Mouse (Mus musculus): ENCODE measurements around the gene Aox4.

Aox4 gene

DNA sequence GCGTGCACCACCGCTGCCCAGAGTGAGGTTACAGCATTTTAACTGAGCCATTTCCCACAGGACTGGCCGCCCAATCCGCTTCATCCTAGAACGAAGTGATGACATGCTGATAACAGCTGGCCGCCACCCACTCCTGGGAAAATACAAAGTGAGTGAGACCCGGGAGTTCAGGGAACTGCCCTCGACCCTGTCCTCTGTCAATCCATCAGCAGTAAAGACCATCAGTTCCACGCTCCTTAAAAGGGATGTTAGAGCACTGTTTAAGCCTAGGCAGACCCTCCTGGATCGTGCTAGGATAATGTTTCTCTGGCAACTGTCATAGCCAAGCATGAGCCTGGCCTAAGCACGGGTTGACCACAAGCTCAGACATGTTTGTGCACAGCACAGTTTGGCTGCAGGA, 43.3 kb downstream of the Aox4 start:
- DNase-seq = no peak

DNA sequence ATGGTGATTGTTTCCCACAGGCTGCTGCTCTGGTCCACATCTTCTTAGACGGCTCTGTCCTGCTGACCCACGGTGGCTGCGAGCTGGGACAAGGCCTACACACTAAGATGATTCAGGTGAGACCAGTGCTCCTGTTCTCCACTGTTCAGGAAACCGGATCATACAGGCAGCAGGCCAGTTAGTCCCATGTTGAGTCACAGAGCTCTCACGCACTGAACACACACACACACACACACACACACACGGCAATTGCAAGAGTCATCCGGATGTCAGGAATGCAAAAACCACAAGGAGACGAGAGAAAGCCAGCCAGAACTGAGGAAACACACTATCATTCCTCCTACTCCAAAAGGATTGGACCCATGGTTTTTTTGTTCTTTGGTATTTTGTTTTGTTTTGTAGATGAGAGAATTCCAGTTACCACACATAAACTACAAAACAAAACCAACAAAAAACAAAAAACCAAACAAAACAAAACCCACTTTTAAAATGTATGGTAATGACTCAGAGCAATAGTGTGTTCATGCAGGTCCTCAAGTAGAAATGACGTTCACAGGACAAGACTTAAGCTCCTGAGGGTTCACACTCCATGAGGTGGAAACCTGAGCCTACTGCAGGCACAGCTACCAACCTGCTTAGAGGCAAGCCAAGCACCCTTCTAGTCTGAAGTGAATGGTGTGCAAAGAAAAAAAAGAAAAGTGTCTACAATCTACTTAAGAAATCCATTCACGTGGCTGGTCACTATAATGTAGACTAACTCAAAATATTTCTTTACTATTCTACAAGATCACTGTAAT, 47.2 kb downstream of the Aox4 start:
- DNase-seq = no peak

DNA sequence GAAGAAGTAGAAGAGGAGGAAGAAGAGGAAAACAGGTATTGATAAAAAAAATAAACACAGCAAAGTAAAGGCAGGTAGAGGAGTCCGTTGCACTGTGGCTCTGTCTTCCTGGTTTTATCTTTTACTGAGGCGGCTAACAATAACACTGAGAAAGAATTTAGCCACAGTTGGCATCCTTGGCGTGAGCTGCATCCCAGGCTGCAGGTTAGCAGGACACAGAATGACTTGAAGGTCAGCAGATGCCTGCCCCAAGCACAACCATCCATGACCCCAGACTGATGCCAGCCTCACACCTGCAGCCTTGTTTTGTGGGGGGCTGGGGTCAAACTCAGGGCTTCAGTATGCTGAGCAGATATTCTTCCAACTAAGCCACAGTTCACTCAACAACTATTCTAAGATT, 50.1 kb downstream of the Aox4 start:
- no peak for DNase-seq

- DNase-seq = no peak
Observed at GRCm38 (mm10) chr1:58268231-58268630, 58.0 kb downstream of the Aox4 start.

DNA sequence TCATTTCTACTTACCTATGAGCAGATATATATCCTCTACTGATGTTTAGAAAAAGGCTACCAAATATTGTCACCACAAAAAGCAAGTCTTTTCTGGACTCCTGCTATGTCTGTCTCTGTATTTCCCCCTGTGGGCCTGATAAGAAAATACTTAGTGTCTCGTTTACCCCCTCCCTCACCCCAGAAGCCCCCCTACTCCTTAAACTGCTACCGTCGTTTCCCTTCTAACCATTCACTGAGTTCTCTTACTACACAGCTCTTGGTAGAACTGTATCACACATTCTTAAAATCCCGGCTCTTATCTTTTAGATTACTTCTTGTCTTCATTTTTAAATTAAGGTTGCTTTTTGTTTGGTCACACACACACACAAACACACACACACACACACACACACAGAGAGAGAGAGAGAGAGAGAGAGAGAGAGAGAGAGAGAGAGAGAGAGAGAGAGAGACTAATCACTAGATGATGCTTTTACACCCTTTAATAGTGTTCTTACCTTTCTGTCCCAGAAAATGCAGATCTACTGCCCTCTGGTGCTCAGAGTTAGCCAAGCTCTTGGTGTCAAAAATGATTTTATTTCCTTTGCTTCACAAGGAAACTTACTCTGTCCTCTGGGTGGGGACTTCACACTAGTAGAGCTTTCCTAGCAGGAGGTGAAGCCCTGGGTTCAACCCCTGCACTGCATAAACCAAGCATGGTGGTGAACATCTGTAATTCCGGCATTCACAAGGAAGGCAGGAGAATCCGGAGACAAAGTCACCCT, 60.8 kb downstream of the Aox4 start:
- peak; percentile 73 to 79 for DNase-seq

DNA sequence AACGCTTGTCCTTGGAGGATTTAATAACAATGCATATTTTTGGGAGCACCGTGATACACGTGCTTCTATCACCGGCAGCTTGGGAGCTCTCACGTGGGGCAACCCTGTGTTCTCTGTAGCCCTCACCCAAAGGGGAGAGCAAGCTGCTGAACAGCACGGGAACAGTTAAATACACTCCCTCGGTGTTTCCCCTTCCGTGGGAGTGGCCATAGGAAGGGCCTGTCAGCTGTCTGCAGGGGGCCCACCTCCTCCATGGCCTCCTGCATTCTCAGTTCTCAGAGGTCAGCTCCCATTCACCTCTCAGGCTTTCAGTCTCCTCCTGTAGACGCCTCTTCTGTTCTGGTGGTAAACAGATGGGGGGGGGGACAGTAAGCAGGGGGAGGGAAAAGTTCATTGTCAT, 65.7 kb downstream of the Aox4 start:
- DNase-seq = no peak

GRCm38 (mm10) chr1:58278026-58278425, 67.8 kb downstream of the Aox4 start, which contains the start of gene Aox2:
TSS of gene Aox2 (plus strand) at chr1:58278326.
- no peak for DNase-seq

GRCm38 (mm10) chr1:58278513-58278912, 68.3 kb downstream of the Aox4 start:
- DNase-seq = no peak

DNA sequence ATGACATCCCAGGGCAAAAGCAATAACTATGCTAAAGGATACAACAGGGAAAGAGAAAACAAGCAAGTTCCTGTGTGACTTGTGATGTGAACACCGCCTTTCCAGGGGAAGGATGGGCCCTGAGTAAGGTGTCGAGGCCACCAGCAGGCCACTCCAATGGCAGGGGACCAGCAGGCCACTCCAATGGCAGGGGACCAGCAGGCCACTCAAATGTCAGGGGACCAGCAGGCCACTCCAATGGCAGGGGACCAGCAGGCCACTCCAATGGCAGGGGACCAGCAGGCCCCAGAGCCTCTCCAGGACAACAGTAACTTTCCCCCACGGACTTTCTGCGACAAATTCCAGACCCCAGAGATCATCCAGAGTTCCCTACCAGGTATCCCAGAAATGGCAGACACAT, 70.2 kb downstream of the Aox4 start:
- DNase-seq = no peak

DNA sequence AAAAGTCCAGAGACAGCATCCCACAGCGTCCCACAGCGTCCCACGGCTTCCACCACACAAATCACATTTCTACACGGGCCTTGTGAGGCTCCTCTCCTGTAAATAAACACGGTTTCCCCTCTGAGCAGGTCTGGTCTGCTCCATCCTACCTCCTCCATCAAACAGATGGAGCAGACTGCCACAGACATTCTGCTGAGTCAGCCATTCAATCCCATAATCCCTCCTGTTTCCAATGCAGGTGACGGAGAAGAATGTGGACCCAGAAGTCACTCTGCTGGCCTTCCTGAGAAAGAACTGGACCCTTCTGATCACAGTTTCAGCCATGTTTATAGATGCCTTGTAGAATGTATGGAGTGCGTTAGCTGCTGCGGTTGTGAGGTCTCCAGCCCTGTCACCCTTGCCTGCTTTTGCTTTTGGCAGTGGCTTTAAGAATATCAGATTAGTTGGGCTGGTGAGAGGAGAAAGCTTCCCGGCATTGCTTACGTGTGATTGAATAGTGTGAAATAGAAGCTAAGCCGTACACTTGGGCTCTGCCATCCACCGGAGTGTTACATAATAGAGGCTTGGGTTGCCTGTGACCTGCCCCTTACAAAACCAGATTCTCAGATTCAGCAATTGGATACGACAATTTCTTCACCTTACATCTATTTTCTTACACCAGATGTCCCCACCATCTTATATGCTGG, 70.9 kb downstream of the Aox4 start:
- DNase-seq = no peak

DNA sequence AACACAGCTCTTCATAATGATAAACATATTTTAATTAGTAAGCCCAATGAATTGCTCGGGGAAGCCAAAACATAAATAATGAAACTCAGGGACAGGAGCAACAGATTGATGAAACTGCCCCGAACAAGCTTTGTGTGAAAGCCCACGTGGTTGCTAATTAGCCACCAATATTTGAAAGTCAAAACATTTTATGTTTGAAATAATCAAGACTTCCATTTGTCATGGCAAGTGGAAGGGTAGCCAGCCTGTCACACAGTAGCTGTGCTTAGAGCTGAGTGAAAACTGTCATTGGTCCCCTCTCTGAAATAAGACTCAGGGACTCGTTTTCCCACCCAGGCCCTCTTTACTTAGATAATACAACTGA, 71.4 kb downstream of the Aox4 start:
- no peak for DNase-seq

DNA sequence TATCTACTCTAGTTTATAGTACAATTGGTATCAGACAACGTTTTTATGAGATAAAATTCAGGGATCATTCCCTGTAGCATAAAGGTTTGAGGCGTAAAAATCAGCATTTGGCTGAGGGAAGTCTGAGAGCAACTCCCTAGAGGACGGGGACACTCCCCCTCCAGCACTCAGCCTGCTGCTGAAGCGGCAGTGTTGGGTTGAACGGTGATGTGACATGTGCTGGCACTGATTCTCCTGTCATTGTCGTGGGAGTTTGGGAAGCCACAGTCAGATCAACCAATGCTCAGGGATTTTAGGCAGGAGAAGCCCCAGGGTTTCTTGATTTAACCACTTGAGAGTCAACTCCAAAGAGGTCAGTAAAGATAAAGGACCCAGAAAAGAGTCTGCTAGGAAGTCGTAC, 74.3 kb downstream of the Aox4 start:
- no peak for DNase-seq

GRCm38 (mm10) chr1:58288091-58288490, 77.9 kb downstream of the Aox4 start:
- no peak for DNase-seq

DNA sequence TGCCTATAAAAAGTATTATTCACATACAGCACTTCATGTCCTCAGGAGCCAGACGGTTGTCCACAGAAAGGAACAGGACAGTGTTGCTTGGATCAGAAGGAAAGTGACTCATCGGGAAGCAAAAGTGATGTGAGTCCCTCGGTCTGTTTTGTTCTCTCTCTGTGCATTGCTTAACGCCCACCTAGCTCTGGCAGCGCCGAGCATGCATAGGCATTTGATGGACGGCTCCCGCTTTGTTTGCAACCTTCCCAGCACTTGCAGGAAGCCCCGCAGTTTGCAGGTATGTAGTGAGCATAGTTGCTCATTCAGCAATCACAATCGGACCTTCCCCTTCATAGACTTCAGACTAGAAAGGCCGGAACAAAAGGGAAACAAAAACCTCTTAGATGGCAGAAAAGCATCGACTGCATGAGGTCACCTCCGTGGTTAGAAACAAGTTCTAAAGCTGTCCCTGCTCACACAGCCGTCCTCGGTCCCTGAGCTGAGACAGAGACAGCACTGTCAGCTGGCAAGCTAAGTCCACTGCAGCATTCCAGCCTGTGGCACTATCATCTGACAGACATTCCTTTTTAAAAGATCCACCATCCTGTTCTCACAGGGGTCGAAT, 79.8 kb downstream of the Aox4 start:
- DNase-seq = no peak

- peak; percentile 31 to 39 for DNase-seq
Observed at GRCm38 (mm10) chr1:58291394-58292300, 81.5 kb downstream of the Aox4 start.

DNA sequence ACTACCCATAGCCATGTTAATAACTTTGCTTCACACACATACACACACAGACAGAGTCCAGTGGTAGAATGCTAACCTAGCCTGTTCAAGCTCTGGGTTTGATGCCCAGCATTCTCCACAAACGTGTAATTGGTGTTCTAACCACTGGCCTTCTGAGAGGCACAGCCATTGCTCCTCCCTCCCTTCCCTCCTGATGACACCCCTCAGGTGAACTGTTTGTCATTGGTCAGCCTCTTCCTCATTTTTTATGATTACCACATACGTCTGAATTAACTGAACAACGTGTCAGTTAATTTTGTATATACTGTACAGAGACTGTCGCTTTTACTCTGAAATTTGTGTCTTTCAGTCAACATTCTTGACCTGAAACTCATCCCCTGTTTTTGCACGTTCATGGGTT, 84.5 kb downstream of the Aox4 start:
- no peak for DNase-seq

- DNase-seq = peak; percentile 74 to 76
Observed at GRCm38 (mm10) chr1:58296278-58296677, 86.1 kb downstream of the Aox4 start.

DNA sequence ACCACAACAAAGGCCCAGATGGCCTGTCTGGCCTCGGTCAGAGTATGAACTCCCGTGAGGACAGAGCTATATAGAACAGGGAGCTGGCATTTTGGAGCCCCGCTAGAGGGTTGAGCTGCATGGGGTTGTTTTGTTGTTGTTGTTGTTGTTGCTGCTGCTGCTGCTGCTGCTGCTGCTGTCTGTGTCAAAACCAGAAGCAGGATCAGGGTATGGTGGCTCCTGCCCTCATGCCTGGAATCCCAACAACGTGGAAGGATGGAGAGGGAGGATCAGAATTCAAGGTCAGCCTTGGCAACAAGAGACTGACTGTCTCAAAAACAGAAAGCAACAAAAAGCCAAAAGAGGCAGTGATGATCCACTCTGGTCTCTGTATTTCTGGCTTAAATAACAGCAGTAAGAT, 86.6 kb downstream of the Aox4 start:
- no peak for DNase-seq

DNA sequence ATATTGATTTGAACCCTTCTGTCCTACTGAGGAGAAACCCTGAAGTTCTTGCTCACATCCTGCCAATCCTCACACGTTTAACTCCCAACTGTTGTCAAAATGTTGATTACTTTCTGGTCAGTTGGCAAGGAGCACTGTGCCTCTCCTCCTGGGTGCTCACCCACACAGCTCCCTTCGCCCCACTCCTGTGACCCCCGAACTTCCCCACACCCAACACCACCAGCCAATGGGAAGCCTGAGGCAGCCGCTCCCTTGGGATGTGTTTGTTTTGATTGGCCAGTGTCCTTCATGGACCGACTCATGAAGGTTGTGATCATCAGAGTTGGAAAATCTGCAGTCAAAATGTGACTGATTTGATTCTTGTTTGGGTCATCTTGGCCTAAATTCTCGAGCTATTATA, 88.2 kb downstream of the Aox4 start:
- DNase-seq = no peak

DNA sequence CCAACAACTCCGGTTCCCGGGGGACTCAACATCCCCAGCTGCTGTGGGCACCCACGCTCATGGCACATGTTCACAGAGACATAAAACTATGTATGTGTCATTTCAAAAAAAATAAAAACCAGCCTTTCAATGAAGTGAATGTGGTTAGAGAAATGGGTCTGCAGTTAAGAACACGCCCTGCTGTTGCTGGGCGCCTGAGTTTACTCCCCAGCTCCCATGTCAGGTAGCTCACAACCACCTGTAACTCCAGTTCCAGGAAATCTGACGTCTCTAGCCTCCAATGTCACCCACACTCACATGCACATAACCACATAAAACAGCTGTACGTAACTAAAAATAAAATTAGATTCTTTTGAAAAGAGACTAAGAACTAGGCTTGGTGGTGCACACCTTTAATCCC, 90.9 kb downstream of the Aox4 start:
- no peak for DNase-seq

- DNase-seq = no peak
Observed at GRCm38 (mm10) chr1:58302015-58302414, 91.8 kb downstream of the Aox4 start.

GRCm38 (mm10) chr1:58303009-58303408, 92.8 kb downstream of the Aox4 start:
- DNase-seq = no peak
